Mouse (Mus musculus) hindbrain, postnatal 0 days (tissue): Measurements from ENCODE around the gene Hnrnpf. TPM values are rescaled to one million over a fixed set of nuclear protein-coding genes. Genes with fewer than 3 reads are reported as not detected.

Experiments
- ATAC-seq: fragments of 200-750 bp; cut with Nextera tagmentation; 2 replicates; pipeline ENCODE4 v1.8.0; 2017; ENCODE audit warnings: mild to moderate bottlenecking, moderate TSS enrichment, moderate library complexity
- DNase-seq: peaks from one replicate; pipeline ENCODE4 v3.0.0-alpha.2; 2015; ENCODE audit warnings: low spot score
- H3K27ac ChIP-seq: fragments of 300-500 bp; sonication (generic); 2 replicates; pipeline ENCODE4 v1.5.1; 2014; ENCODE audit warnings: mild to moderate bottlenecking
- H3K27me3 ChIP-seq: fragments of 300-500 bp; sonication (generic); 2 replicates; pipeline ENCODE4 v1.6.1; 2014; ENCODE audit warnings: low read length, mixed read lengths; ENCODE audit not compliant: insufficient read depth
- H3K36me3 ChIP-seq: fragments of 300-500 bp; sonication (generic); 2 replicates; pipeline ENCODE4 v1.6.1; 2014; ENCODE audit warnings: low read length, mixed read lengths; ENCODE audit not compliant: insufficient read depth
- H3K4me1 ChIP-seq: fragments of 300-500 bp; sonication (generic); 2 replicates; pipeline ENCODE4 v1.6.1; 2014; ENCODE audit warnings: antibody characterized with exemption, low read length, mixed read lengths; ENCODE audit not compliant: insufficient read depth
- H3K4me2 ChIP-seq: fragments of 300-500 bp; sonication (generic); 2 replicates; pipeline ENCODE4 v1.6.1; 2014; ENCODE audit warnings: low read depth, mild to moderate bottlenecking, low read length, moderate library complexity, mixed read lengths
- H3K4me3 ChIP-seq: fragments of 300-500 bp; sonication (generic); 2 replicates; pipeline ENCODE4 v1.5.1; 2014; ENCODE audit warnings: low read length
- H3K9ac ChIP-seq: fragments of 300-500 bp; sonication (generic); replicated peaks from 2 replicates; pipeline ENCODE4 v1.6.1; 2014; ENCODE audit warnings: mild to moderate bottlenecking, low read length, moderate library complexity, mixed read lengths
- H3K9me3 ChIP-seq: fragments of 300-500 bp; sonication (generic); 2 replicates; pipeline ENCODE4 v1.6.1; 2016; ENCODE audit warnings: low read length, mixed read lengths
- CTCF ChIP-seq: IDR thresholded peaks from 2 replicates; pipeline ENCODE4 v1.5.1; 2016; ENCODE audit warnings: antibody characterized with exemption, control low read depth, low read depth
- WGBS: fragments of 180-500 bp; shearing (Covaris S2); extraction: QIAGEN DNeasy Blood & Tissue Kit; methylation state at CpG from one replicate; pipeline ENCODE4 v1.1.7; 2014; 5-methylcytosine and 5-hydroxymethylcytosine counted together
- polyA plus RNA-seq: library from polyadenylated mRNA; unstranded; fragments of >200 nt; fragmentation: Nextera tagmentation; extraction: Ambion mirVana; gene quantifications from 2 replicates; pipeline ENCODE4 v1.2.1, GENCODE M21; 2015
- total RNA-seq: library from RNA; depleted of rRNA; stranded (reverse); fragments of >200 nt; gene quantifications from 2 replicates; pipeline ENCODE4 v1.2.3, GENCODE M21; 2014

The Hnrnpf gene
- total and polyA plus RNA-seq, 2 experiments from 2014 or later: 160 to 234 TPM

DNA sequence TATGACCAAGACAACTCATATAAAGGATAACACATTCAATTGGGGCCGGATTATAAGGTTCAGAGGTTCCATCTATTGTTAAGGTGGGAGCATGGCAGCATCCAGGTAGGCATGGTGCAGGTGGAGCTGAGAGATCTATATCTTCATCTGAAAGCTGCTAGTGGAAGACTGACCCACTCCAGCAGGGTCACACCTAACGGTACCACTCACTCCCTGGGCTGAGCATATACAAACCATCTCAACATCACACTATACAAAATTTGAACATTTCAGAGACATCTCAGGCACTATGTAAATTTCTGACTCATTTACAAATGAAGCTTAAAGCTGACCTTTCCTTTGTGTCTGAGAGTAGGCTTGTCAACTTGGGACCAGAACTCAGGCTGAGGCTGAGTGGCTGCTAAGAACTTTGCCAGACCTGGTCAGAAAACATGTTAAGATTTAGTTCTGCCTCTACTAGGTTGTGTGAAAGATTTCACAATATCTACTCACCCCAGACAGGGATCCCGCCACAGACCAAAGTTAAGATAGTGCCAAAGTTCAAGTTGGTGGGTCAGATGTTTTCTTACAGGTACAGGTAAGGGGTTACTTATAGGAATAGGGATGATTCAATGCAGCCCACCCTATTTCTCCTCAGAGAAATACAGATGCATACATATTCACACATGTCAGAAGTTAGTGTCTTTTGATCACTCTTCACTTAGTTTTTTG, 30.0 kb downstream of the Hnrnpf start:
- no peak for DNase-seq
- Histone ChIP-seq H3K27me3 (no peaks in the 10 kb centered on the region), H3K36me3 (no peaks in the 10 kb centered on the region; the same call in 1 of the 2 replicates), H3K4me2 (no peak overlapping the region), H3K9ac (no peak overlapping the region), H3K9me3 (no peaks in the 10 kb centered on the region), H3K4me1 (no peaks in the 10 kb centered on the region), H3K4me3 (no peak overlapping the region), H3K27ac (no peak overlapping the region)
- no peak for ATAC-seq
- WGBS: 95% methylated on average over 3 of the region's 3 CpGs
- TF ChIP-seq CTCF: no peak

DNA sequence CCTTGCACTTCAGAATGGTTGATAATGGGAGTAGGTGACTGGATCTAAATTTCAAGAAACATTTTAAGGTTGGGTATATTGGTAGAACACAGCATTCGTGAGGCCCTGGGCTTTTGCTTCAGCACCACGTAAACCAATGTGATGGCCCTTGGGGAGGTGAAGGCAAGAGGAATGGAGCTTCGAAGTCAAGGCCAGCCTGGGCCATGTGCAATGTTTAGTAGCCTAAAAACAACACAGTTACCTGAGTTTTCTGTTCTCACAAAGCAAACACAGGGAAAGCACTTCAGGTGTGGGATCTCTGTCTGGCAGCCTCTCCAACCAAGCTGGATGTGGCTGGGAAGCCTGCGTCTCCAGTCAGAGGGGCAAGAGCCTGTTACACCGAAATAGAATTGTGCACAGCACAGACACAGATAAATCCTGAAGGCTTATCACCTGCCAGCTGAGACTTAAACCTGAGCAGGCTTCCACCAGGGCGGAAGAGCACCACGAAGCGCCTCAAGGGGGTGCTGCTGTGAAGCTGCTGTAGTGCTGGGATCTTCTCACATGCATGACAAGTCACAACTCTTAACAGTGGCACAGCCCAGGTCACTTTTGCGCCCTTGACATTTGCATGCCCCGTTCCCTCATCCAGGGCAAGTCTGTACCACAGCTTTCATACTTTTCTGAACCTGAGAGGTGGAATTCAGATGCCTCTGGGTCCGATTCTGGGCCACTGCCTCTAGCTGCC, 32.4 kb downstream of the Hnrnpf start:
- peak; percentile 45 for DNase-seq

DNA sequence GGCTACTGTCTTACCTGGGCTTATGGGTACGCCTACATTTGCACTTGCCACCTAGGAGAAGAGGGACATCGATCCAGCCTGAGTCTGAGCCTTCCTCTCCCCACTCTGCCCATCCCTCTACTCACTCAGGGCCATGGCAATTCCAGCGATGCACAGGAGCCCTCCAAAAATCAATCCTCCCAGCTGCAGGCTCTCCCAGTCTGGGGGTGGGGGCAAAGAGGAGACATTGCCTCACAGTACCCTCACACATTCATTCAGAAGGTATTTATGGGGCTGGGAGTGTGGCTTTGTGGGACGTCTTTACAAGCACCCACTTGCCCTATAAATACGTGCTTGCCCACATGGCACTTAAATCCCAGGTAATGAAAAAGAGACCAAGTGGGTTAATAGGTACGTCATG, 34.2 kb downstream of the Hnrnpf start:
- H3K27ac ChIP-seq: no peak overlapping the region
- 86% methylated on average over 6 of the region's 6 CpGs for WGBS
- H3K9ac ChIP-seq: no peak overlapping the region
- no peak for TF ChIP-seq CTCF
- H3K4me3 ChIP-seq: no peak overlapping the region
- no peaks in the 10 kb centered on the region for H3K9me3 ChIP-seq
- no peak for DNase-seq
- no peak for ATAC-seq
- no peak overlapping the region for H3K4me2 ChIP-seq
- H3K27me3 ChIP-seq: no peaks in the 10 kb centered on the region
- H3K36me3 ChIP-seq: no peaks in the 10 kb centered on the region; the same call in 1 of the 2 replicates
- no peaks in the 10 kb centered on the region for H3K4me1 ChIP-seq

More for the DNA sequence above, 32.4 kb downstream of the Hnrnpf start:
- Histone ChIP-seq H3K27ac (no peak overlapping the region), H3K9me3 (no peaks in the 10 kb centered on the region), H3K4me1 (no peaks in the 10 kb centered on the region), H3K9ac (no peak overlapping the region), H3K4me2 (no peak overlapping the region), H3K27me3 (no peaks in the 10 kb centered on the region), H3K4me3 (no peak overlapping the region), H3K36me3 (no peaks in the 10 kb centered on the region; the same call in 1 of the 2 replicates)
- TF ChIP-seq CTCF: peak; percentile 67
- WGBS: 61% methylated on average over 11 of the region's 11 CpGs
- ATAC-seq: peak; percentile 58; the same call in 1 of the 2 replicates

DNA sequence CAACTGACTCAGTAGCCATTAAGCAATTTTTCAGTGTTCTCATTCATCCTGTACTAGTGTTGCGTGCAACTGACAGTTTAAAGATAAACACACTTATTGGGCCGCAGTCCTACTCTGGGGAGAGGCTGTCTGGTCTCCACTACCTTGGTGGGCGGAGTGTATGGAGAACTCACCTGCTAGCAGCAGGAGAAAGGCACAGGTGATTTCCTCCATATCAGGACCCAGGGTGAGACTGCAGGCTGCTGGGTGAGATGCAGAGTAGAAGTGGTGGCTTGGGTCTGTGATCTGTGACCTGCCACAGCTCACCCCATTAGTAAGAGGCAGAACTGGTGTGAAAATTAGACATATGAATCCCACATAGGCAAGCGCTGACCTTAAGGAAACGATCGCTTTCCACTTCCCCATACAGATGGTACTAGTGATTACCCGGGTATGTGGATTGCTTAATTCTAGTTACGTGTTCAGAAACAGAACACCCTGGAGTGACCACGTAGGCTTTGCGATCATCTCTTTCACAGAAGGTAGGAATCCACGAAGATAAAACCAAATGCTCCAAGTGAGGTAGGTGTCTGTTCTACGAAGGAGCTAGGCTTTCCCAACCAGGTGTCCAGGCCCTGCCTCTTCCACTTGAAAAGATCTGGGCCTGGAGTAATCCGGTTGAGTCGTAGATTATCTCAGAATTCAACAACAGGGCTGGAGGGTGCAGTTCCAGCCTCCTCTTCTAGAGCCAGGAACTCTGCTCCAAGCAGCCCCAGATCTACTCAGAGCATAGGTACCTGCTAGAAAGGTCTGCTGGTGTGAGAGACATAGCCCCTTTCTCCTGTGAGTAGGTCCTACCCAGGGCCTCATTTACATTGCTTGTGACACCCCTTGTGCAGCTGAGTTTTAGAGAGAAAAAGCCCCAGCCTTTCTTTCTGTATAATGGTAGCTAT, 35.8 kb downstream of the Hnrnpf start:
- H3K27me3 ChIP-seq: no peaks in the 10 kb centered on the region
- no peak overlapping the region for H3K9ac ChIP-seq
- DNase-seq: no peak
- H3K4me2 ChIP-seq: no peak overlapping the region
- TF ChIP-seq CTCF: no peak
- H3K9me3 ChIP-seq: no peaks in the 10 kb centered on the region
- ATAC-seq: no peak
- H3K27ac ChIP-seq: no peak overlapping the region
- H3K4me3 ChIP-seq: no peak overlapping the region
- WGBS: 94% methylated on average over 14 of the region's 14 CpGs
- no peaks in the 10 kb centered on the region for H3K36me3 ChIP-seq
- H3K4me1 ChIP-seq: no peaks in the 10 kb centered on the region

DNA sequence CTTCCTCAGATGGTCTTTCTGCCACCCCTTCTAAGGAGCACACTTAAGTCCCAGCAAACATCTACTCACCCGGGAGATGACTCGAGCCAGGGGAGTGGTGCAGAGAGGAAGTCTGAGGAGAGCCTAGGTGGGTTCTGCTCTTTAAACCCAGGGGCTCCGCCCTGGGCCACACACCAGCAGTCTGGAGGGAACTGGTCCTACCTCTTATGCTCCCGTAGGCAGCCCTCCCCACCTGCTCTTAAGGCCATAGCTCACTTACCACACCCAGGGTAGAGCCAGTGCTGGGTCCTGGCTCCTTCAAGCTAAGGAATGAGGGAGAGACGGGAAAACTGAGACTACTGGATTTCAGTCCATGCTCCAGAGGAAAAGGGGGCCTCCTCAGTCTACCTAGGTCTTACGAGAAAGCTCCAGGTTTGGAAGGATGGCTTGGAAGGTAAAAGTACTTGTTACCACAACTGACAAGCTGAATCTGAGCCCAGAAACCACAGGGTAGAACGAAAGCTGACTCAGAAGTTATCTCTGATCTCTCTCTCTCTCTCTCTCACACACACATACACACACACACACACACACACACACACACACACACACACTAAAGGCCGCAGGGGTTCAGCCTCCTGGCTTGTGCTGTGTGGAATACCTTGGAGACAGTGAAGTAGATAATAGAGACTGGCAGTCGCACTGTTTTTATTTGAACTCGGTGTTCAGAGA, 37.3 kb downstream of the Hnrnpf start, which contains the start of gene Fxyd4:
Gene Fxyd4 (minus strand): TSS at position 471 of the 711 bp plus-strand sequence.
- no peaks in the 10 kb centered on the region for H3K36me3 ChIP-seq
- no peaks in the 10 kb centered on the region for H3K27me3 ChIP-seq
- TF ChIP-seq CTCF: no peak
- no peak within 1 kb of the TSS for H3K9ac ChIP-seq
- H3K4me1 ChIP-seq: no peaks in the 10 kb centered on the region
- no peak for ATAC-seq
- WGBS: 76% methylated on average over 10 of the region's 10 CpGs
- no peak for DNase-seq
- H3K4me2 ChIP-seq: no peak within 1 kb of the TSS
- H3K27ac ChIP-seq: no peak within 1 kb of the TSS
- H3K9me3 ChIP-seq: no peaks in the 10 kb centered on the region
- H3K4me3 ChIP-seq: no peak within 1 kb of the TSS

DNA sequence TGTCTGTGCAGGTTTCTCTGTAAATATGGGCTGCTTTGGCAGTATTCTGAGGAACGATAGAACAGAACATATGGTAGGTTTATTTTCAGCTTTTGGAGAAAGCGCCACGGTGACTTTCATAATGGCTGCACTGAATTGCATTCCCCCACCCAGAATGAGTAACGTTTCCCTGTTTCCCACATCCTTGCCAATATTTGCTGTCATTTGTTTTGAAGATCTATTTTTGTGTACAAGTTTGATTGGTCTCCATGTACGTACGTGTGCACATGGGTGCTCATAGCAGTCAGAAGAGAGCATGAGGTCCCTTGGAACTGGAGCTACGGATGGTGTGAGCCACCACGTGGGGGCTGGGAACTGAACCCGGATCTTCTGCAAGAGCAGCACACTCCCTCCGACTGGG, 38.8 kb downstream of the Hnrnpf start:
- DNase-seq: no peak

More for the DNA sequence above, 38.8 kb downstream of the Hnrnpf start:
- H3K9me3 ChIP-seq: no peaks in the 10 kb centered on the region
- no peaks in the 10 kb centered on the region for H3K36me3 ChIP-seq
- no peak for TF ChIP-seq CTCF
- no peaks in the 10 kb centered on the region for H3K27me3 ChIP-seq
- no peak overlapping the region for H3K27ac ChIP-seq
- no peak overlapping the region for H3K4me2 ChIP-seq
- H3K4me1 ChIP-seq: 0 out of 2 replicates have a peak, but pooled peaks cover 3% of the 10 kb centered on the region
- no peak overlapping the region for H3K4me3 ChIP-seq
- no peak for ATAC-seq
- H3K9ac ChIP-seq: no peak overlapping the region
- 80% methylated on average over 10 of the region's 10 CpGs for WGBS
